Mouse (Mus musculus): ENCODE measurements at regions not wholly inside any gene's neighbourhood (a gene's known extent, or its start where the extent isn't known, plus 50 kb on each side); places are given as distances from the start of the nearest gene placed in this dataset.
A peak's percentile ranks its signal among the peaks of the same experiment; 100 is the strongest.
"Not testable (repeated sequence)": the region's sequence is repeated elsewhere in the genome, so short reads cannot be mapped to it uniquely, and the experiment has no call there.

- DNase-seq (ENCODE audit: inconsistent age in 2 of 2, low spot score in 1 of 2), result not testable (repeated sequence)
Observed at GRCm38 (mm10) chr13:107549995-107550394, 494.3 kb upstream of the Smim15 start.

- no peak for DNase-seq (ENCODE audit: inconsistent age in 2 of 2, low spot score in 1 of 2)
Observed at GRCm38 (mm10) chr13:107547073-107547472, 497.2 kb upstream of the Smim15 start.

GRCm38 (mm10) chr13:107546181-107546900 lies 497.9 kb upstream of the Smim15 start:
- DNase-seq (ENCODE audit: inconsistent age in 2 of 2, low spot score in 1 of 2), result peak; percentile 22 to 81

- no peak for DNase-seq (ENCODE audit: inconsistent age in 2 of 2, low spot score in 1 of 2)
Observed at GRCm38 (mm10) chr13:107541635-107541955, 502.7 kb upstream of the Smim15 start.

GRCm38 (mm10) chr13:107540784-107541634 lies 503.2 kb upstream of the Smim15 start:
- DNase-seq (ENCODE audit: inconsistent age in 2 of 2, low spot score in 1 of 2), result no peak

GRCm38 (mm10) chr13:107540305-107540704 lies 503.9 kb upstream of the Smim15 start:
- no peak for DNase-seq (ENCODE audit: inconsistent age in 2 of 2, low spot score in 1 of 2)

GRCm38 (mm10) chr13:107539867-107540266 lies 504.4 kb upstream of the Smim15 start:
- no peak for DNase-seq (ENCODE audit: inconsistent age in 2 of 2, low spot score in 1 of 2)

GRCm38 (mm10) chr13:107539326-107539725 lies 504.9 kb upstream of the Smim15 start:
- no peak for DNase-seq (ENCODE audit: inconsistent age in 2 of 2, low spot score in 1 of 2)

GRCm38 (mm10) chr13:107535213-107535612 lies 509.0 kb upstream of the Smim15 start:
- no peak for DNase-seq (ENCODE audit: inconsistent age in 2 of 2, low spot score in 1 of 2)

- DNase-seq (ENCODE audit: inconsistent age in 2 of 2, low spot score in 1 of 2), result no peak
Observed at GRCm38 (mm10) chr13:107533323-107533722, 510.9 kb upstream of the Smim15 start.

GRCm38 (mm10) chr13:107531528-107531927 lies 509.6 kb upstream of the Kif2a start:
- no peak for DNase-seq (ENCODE audit: inconsistent age in 2 of 2, low spot score in 1 of 2)

- peak in 1 of 2 experiments; percentile 53 for DNase-seq (ENCODE audit: inconsistent age in 2 of 2, low spot score in 1 of 2)
Observed at GRCm38 (mm10) chr13:107531026-107531425, 509.1 kb upstream of the Kif2a start.

- no peak for DNase-seq (ENCODE audit: inconsistent age in 2 of 2, low spot score in 1 of 2)
Observed at GRCm38 (mm10) chr13:107530392-107530791, 508.5 kb upstream of the Kif2a start.

- peak in 1 of 2 experiments; percentile 12 for DNase-seq (ENCODE audit: inconsistent age in 2 of 2, low spot score in 1 of 2)
Observed at GRCm38 (mm10) chr13:107528724-107529456, 507.0 kb upstream of the Kif2a start.

- no peak for DNase-seq (ENCODE audit: inconsistent age in 2 of 2, low spot score in 1 of 2)
Observed at GRCm38 (mm10) chr13:107522942-107523341, 501.0 kb upstream of the Kif2a start.

GRCm38 (mm10) chr13:107514236-107514635 lies 492.3 kb upstream of the Kif2a start:
- no peak for DNase-seq (ENCODE audit: inconsistent age in 2 of 2, low spot score in 1 of 2)

- DNase-seq (ENCODE audit: inconsistent age in 2 of 2, low spot score in 1 of 2), result no peak
Observed at GRCm38 (mm10) chr13:107513274-107514146, 491.6 kb upstream of the Kif2a start.

- DNase-seq (ENCODE audit: inconsistent age in 2 of 2, low spot score in 1 of 2), result no peak
Observed at GRCm38 (mm10) chr13:107507336-107507735, 485.4 kb upstream of the Kif2a start.

- DNase-seq (ENCODE audit: inconsistent age in 2 of 2, low spot score in 1 of 2), result no peak
Observed at GRCm38 (mm10) chr13:107506832-107507231, 484.9 kb upstream of the Kif2a start.

- DNase-seq (ENCODE audit: inconsistent age in 2 of 2, low spot score in 1 of 2), result no peak
Observed at GRCm38 (mm10) chr13:107505318-107505717, 483.4 kb upstream of the Kif2a start.

- DNase-seq (ENCODE audit: inconsistent age in 2 of 2, low spot score in 1 of 2), result no peak
Observed at GRCm38 (mm10) chr13:107502261-107502660, 480.3 kb upstream of the Kif2a start.

Data from adrenal gland, adult (tissue).